Mouse (Mus musculus): ENCODE results near the gene Pip4k2b.

Gene Pip4k2b

DNA sequence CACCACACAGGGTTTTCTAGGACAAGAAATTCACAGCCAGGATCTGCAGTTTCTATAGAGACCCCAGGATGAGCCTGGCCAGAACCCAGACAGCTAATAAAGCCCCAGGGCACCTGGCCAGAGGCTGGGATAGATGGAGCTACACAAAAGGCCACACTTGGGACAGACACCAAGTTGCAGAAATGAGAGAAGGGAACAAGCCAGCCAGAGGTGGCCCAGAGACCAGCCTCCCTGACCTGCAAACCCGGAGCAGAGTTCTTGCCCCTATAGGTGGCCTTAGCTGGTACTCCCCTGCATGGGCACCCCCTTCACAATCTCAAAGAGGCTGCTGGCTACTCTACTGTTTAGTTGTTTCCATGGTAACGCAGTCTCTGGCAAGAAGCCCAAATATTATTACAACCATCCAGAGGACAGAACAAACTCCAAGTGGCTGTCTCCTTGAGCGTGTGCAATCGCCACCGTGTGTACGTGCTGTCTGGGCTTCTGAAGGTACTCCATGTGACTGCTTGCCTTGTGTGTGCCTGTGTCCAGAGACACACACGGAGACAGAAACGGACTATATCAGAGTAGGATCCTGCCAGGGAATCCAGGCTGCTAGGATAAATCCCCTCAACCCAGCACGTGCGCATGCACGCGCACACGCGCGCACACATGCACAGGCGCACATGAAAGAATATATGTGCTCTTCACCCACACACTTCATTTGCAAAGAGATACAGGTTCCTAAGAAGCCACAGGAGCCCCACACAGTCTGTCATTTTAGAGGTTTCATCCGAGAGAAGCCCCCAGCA lies 49.4 kb downstream of the Pip4k2b start:
- DNase-seq (ENCODE audit: low spot score in 2 of 2), result no peak

DNA sequence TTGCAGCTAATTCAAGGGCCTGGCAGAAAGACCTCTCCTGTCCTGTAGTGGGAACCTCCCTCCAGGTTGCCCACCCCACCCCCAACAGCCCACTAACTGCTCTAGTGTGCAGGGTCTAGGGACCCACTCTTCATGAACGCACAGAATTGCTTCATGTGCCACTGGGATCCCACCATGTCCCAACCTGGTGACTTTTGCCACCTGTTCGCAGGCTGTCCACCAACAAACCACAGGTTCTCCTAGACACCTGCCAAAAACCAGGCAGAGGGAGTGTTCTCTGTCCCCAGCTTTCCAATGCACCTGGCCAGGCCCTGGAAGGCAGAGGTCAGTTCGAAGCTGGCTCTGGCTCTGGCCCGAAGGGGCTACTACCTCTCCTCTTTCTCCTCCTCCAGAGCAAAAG lies 50.1 kb downstream of the Pip4k2b start:
- no peak for DNase-seq (ENCODE audit: low spot score in 2 of 2)

- DNase-seq (ENCODE audit: low spot score in 2 of 2), result peak; percentile 62 to 90
These were observed 54.6 kb downstream of the Pip4k2b start for GRCm38 (mm10) chr11:97689861-97690260.

GRCm38 (mm10) chr11:97687061-97687460 lies 57.4 kb downstream of the Pip4k2b start:
- no peak for DNase-seq (ENCODE audit: low spot score in 2 of 2)

DNA sequence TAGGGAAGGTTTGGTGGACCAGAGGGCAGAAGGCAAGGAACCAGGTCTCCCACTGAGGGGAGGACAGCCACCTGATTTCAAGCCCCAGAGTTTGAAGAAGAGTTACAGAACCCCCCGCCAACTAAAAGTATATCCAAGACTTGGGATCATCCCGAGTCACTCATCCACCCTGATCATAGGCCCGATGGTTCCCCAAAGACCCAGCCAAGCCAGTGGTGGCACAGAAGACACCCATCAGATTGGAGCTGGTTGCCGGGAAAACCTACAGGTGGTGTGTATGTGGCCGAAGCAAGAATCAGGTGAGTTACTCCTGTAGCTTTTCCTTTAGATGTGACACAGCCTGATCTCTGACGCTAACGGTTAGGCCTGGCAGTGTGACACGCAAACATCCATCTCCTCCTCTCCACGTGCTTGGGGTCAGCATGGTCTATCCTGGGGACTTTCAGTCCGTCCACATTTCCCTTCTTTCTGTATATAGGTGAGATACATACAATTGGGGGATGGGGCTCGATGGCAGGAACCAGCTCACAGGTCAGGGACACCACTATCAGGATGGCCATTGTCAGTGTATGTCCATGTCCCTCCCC lies 58.1 kb downstream of the Pip4k2b start:
- DNase-seq (ENCODE audit: low spot score in 2 of 2), result no peak

GRCm38 (mm10) chr11:97685613-97686321 lies 58.7 kb downstream of the Pip4k2b start, which contains the start of gene Cisd3:
Gene Cisd3 (plus strand): TSS chr11:97685826.
- DNase-seq (ENCODE audit: low spot score in 2 of 2), result peak; percentile 70 to 73

DNA sequence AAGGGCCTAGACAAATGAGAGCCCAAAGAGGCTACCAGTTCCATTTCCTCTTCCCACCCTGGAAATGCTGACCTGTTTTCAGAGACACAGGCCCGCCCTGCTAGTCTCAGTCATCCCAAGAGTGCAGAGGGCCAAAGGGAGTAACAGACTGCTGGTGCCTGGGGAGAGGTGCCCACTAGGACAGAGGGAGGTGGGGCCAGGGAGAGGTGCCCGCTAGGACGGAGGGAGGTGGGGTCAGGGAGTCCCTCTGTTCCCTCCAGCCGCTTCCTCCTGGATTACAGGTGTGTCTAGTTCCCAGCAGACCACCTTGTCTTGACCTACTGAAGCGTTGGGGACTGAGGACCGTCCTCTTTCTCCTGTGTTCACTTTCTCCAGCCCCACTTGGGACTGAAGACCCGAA lies 59.7 kb downstream of the Pip4k2b start:
- no peak for DNase-seq (ENCODE audit: low spot score in 2 of 2)

DNA sequence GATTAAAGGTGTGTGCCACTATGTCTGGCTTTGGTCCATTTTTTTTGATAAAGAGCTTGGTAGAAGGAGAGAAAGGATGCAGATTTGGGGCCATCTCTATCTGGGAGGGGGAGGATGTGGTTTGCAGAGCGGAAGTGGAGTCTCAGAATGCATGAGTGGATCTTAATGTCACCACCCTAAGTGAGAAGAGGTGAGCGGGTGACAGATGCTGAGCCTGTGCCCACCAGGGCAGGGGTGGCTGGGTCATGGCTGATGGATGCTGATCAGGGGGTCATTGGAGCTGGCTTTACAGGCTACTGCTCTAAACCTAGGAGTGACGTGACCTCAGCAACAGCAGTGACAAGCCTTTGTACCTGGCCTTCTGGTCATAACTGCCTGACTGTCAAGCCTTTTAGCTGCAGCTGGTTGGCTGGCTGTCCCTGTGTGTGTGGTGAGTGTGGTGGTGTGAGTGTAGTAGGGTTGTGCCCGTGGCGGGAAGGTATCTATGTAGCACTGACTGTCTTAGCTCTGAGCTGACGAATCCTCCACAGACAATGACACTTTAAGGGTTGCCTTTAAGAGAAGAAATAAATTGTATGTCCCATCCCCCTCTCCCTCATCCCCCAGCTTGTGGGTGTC lies 60.3 kb downstream of the Pip4k2b start:
- DNase-seq (ENCODE audit: low spot score in 2 of 2), result peak; percentile 61 to 62

- no peak for DNase-seq (ENCODE audit: low spot score in 2 of 2)
These were observed 61.9 kb downstream of the Pip4k2b start for GRCm38 (mm10) chr11:97682504-97683055.

GRCm38 (mm10) chr11:97680430-97680829 lies 64.1 kb downstream of the Pip4k2b start:
- DNase-seq (ENCODE audit: low spot score in 2 of 2), result no peak

GRCm38 (mm10) chr11:97678301-97678700 lies 66.2 kb downstream of the Pip4k2b start:
- DNase-seq (ENCODE audit: low spot score in 2 of 2), result no peak

DNA sequence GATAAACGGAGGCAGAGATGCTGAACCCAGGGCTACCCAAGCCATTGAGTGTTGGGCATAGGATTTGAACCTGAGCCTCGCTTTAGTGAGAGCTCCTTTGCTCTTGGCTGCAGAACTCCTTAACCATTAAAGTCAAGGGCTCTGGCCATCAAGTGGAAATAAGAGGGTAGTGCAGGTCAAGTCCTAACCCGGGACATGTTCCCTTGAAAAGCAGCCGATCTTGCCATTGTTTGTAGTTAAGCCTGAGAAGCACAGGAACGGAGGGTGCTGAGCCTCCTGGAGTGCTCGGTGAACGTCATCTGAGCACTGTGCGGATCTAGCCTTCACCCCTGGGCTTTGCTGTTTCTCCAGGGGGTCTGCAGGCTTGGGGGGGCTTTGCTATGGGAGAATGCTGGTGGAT lies 66.7 kb downstream of the Pip4k2b start:
- no peak for DNase-seq (ENCODE audit: low spot score in 2 of 2)

GRCm38 (mm10) chr11:97677381-97677780 lies 67.1 kb downstream of the Pip4k2b start:
- DNase-seq (ENCODE audit: low spot score in 2 of 2), result no peak

DNA sequence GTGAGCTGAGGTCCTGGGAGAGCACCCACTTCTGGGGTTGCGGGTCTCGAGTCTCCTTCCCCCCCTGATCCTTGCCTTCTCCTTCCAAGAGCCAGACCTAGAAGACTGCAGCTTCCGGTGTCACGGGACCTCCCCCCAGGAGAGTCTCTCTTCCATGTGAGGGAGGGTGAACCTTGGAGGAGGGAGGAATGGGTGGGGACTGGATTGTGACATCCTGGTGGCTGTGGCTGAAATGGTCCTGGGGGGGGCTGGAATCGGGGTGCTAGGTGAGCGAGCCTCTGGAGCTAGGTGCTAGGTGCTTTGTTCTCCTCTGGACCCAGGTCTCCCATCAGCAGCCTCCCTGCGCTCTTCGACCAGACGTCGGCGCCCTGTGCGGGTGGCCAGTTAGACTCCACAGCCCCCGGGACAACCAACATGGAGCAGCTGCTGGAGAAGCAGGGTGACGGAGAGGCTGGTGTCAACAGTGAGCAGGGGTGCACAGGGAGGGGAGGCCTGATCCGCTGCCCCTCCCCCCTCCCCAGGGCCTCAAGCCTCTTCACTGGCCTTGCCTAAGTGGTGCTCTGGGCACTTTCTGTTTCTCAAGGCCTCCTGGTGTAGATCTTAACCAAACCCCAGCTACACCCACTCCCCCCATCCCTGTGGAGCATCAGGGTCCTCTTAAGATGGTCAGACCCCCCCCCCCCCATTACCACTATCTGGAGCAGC lies 68.3 kb downstream of the Pip4k2b start:
- DNase-seq (ENCODE audit: low spot score in 2 of 2), result no peak

- no peak for DNase-seq (ENCODE audit: low spot score in 2 of 2)
These were observed 71.4 kb downstream of the Pip4k2b start for GRCm38 (mm10) chr11:97673148-97673547.

GRCm38 (mm10) chr11:97671177-97671527 lies 73.4 kb downstream of the Pip4k2b start:
- no peak for DNase-seq (ENCODE audit: low spot score in 2 of 2)

DNA sequence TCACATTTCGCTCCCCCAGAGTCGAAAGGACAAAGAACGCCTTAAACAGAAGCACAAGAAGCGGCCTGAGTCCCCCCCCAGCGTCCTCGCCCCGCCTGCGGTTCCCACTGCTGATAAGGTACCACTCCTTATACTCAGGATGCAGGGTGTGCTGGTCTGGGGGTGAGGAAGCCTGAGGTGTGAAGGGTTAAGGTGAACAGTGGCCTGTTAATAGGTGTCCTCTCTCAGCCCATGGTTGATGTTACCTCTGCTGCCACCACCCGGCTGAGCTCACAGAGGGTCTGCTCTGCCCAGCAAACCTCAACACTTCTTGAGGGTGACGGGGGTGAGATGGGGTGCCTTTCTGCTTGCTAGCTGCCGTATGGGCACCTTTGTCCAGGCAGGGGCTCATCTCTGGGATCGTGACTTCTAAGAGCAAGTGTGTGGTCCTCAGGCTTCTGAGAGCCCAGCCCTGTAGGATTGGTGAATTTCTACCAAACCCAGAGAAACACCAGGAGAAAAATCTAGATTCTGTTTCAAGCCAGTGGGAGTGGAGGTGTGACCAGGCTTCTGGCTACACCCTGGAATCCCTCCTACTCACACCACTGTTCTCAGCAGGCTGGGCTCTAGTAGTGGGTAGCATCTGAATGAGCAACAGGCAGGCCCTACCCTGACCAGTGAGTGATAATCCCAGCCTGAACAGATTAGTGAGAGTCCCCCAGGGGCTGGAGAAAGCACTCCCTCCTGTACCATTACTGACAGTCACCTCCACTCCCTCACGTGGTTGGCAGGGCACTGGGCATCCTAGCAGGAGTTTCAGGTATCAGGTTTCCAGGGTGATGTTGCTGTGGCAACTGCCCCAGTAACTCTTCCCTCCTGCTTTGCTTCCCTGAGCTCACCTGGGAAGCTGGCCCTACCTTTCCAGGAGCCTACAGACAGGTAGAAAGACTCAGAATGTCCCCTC lies 74.0 kb downstream of the Pip4k2b start:
- no peak for DNase-seq (ENCODE audit: low spot score in 2 of 2)

DNA sequence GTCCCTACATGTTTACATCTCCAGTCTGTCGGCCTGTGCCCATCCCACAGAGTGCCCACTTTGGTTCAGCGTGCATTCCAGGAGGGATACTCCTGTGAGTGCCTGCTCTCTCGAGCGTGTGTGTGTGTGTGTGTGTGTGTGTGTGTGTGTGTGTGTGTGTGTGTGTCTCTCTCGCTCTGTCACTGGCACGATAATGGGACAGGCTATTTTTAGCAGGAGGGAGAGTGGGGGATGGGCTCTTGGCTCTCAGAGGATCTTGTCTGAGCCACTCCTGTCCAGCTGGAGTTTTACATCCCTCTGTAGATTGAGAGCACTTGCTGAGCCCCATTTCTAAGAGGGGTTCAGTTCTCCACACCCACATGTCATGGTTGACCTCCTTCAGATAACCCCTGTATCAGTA lies 74.7 kb downstream of the Pip4k2b start:
- DNase-seq (ENCODE audit: low spot score in 2 of 2), result no peak

GRCm38 (mm10) chr11:97669268-97669667 lies 75.2 kb downstream of the Pip4k2b start:
- DNase-seq (ENCODE audit: low spot score in 2 of 2), result no peak

DNA sequence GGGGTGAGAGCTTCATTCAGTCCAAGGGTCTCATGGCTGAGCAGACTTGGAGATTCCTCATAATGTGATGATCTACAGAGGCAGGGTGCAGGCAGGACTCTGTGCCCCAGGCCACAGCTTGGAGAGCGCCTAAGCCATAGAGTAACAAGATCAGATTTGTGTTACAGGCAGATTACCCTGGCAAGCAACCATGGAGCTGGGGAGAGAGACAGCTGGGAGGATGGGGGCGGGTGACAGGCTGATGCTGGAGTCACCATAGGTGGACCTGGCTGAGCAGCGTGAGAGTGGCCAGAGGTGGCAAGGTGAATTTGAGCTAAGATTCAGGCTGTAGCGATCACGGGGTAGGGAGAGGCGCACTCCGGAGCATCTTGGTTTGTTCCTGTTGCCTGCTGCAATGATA lies 76.3 kb downstream of the Pip4k2b start:
- no peak for DNase-seq (ENCODE audit: low spot score in 2 of 2)
